Mouse (Mus musculus) sigmoid colon, adult 10 weeks (tissue): ENCODE measurements around the gene Helq. TPM values are rescaled to one million over a fixed set of nuclear protein-coding genes. Genes with fewer than 3 reads are reported as not detected.

ENCODE experiments used
- polyA plus RNA-seq: library from polyadenylated mRNA; stranded (reverse); fragments of 350-450 nt; fragmentation: Illumina TruSeq; extraction: RNeasy Lipid Tissue Mini Kit (QIAGEN cat#74804); gene quantifications from one replicate; pipeline ENCODE4 v1.2.3, GENCODE M21; 2014; ENCODE audit warnings: low read depth, low replicate concordance

The Helq gene
- polyA plus RNA-seq: 12.1 TPM

DNA sequence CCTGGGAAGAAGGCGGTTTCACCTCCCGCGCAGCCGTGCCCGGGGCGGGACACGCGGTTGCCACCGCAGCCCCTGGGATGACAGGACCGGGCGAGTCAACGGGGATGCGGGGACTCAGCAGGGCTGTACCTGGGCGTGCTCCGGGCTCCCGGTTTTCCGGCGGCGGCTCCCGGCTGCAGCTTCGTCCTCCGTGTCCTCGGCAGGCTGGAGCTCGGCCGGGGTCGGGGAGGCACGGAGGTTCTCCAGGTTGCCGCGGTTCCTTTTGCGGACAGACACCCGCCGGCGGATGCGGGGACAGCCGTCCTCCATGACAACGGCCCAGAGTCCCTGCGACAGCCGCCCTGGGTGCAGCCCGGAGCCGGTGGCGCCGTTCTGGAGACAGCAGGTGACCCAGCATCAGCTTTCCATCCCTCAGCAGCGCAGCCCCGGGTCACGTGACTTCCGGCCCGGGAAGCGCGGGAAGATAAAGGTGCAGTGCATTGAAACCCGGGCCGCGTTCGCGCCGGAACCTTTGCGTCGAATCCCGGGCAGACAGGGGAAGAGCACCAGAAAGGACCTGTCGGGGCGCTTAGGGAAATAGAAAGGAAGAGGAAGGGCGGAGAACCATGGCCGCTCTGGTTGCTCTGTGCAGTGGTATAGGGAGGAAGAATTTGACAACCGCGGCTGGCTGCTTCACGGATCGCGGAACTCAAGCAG lies at the start of gene Helq, which contains the start of gene Mrps18c:
Gene Helq (minus strand): TSS at position 434 of the 696 bp plus-strand sequence.
Gene Mrps18c (plus strand): TSS at position 463 of the 696 bp plus-strand sequence.

DNA sequence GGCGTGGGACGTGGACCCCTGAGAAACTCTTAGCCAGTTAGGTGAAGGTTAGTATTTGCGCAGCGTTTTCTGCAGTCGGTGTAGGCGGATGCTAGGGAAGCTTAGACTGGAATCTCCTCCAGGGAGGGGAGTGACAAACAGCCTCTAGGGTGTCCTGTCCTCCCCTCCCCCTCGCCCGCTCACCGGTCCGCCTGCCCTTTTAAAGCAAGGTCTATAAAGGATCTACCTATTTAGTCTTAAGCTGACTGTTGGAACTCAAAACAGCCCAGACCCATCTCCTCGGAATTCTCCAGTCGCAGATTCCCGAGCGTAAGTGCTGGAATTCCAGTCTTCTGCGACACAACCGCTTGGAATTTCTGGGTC lies 47.1 kb upstream of the Helq start, which contains the start of gene Gpat3:
Gene Gpat3 (plus strand): TSS at position 229 of the 363 bp plus-strand sequence.

DNA sequence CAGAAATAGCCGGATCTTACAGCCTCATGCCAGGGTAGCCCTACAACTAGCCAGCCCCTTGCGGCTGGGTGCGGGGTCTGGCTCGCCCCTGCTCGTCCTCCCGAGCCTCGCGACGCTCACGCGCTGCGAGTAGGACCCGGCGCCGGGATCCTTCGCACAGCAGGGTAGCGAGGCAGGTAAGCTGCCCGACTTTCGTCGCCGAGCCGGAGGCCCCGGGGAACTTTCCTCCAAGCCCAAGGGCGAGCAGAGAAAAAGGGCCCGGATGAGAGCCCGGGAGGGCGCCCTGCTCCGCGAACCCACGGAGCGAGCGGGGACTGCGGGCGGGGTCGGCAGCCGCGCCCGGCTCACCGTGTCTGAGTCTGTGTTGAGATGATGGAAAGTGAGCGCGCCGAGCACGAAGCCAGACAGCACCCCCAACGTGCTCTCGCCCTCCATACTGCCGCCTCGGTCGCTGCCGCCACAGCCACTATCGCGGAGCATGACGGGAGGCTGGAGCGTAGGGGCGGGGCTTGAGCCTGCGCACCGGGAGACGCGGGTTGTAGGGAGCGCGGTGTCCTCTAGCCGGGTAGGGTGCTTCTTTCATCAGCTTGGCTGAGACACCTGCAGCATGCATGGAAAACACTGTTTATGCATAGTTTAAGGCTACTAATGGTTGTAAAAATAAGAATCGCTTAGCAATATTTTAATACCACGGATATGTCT lies 22.2 kb upstream of the Helq start, which contains the start of gene Abraxas1:
Gene Abraxas1 (minus strand): TSS at position 483 of the 702 bp plus-strand sequence.

DNA sequence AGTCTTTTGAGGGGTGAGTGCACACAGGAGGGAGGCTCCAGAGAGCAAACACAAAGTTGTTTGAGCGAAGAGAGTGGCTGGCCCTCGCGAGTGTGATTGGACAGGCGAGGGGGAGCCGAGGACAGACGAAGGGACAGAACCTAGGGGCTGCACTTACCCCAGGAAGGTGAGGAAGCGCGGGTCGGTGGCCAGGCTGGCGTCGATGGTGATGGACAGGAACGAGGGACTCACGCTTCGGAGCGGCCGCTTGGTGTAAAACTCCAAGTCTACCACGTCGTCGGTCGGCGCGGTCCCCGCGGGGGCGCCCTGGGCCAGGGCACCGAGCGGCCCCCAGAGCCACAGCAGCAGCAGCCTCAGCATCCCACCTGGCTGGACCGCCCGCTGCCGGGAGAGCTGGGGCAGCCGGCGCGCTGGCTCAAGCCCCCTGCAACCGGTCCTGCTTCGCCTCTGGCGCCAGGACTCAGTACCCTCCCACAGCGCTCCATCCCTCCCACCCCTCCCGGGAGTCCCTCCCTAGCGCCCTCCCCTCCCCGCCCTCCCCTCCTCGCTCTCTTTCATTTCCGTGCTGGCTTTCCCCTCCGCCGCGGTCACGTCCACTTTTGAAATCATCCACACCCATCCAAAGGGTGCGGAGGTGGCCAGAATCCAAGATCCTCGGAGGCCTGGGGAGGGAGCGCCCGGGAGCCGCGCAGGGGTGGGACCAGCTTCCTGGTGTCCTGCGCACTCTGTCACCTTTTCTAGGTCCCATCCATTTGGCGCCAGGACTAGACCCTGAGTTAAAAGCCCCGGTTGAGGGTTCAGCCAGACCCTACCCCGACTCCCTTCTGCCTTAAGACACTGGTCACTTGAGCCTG lies 78.9 kb downstream of the Helq start, which contains the start of gene Hpse:
Gene Hpse (minus strand): TSS at position 482 of the 854 bp plus-strand sequence.

Other genes with a start within 250 kb of the Helq start
- 604 TPM for gene Plac8, start 226.4 kb downstream of the Helq start, polyA plus RNA-seq
- 18.2 TPM for gene Coq2, start 123.5 kb downstream of the Helq start, polyA plus RNA-seq
- gene Hpse, start 78.9 kb downstream of the Helq start, polyA plus RNA-seq: 22.9 TPM
- gene Mrps18c, start within 50 bp of the Helq start, polyA plus RNA-seq: 197 TPM
- gene Abraxas1, start 22.4 kb upstream of the Helq start, polyA plus RNA-seq: 43.2 TPM
- gene Gpat3, start 47.1 kb upstream of the Helq start, polyA plus RNA-seq: 11.1 TPM